Mouse (Mus musculus) C2C12 (cell line): Measurements from ENCODE around the gene Mfap1b. TPM values are rescaled to one million over a fixed set of nuclear protein-coding genes. Genes with fewer than 3 reads are reported as not detected.

Experiments used
- H3K27me3 ChIP-seq: one replicate; pipeline ENCODE4 v1.6.1; 2011; ENCODE audit not compliant: control insufficient read depth, insufficient read depth, insufficient read length
- H3K36me3 ChIP-seq: one replicate; pipeline ENCODE4 v1.6.1; 2011; ENCODE audit not compliant: control insufficient read depth, insufficient read depth
- H3K4me3 ChIP-seq: one replicate; pipeline ENCODE4 v1.5.1; 2011; ENCODE audit warnings: mild to moderate bottlenecking, control low read depth; ENCODE audit not compliant: poor library complexity, insufficient read depth, severe bottlenecking
- H3K79me2 ChIP-seq: one replicate; pipeline ENCODE4 v1.6.1; 2011; ENCODE audit not compliant: control insufficient read depth, insufficient read depth
- H3K79me3 ChIP-seq: one replicate; pipeline ENCODE4 v1.6.1; 2011; ENCODE audit warnings: low read depth, control low read depth
- H3ac ChIP-seq: one replicate; pipeline ENCODE3; 2011; ENCODE audit warnings: low read depth; ENCODE audit not compliant: control insufficient read depth, insufficient read length
- CEBPB ChIP-seq: IDR thresholded peaks from one replicate; pipeline ENCODE4 v1.6.1; 2011; ENCODE audit warnings: low read depth, mild to moderate bottlenecking, control low read depth, moderate library complexity
- CTCF ChIP-seq: IDR thresholded peaks from one replicate; pipeline ENCODE4 v1.5.1; 2011; ENCODE audit not compliant: control insufficient read depth, insufficient read depth, insufficient read length
- FOSL1 ChIP-seq: IDR thresholded peaks from one replicate; pipeline ENCODE4 v1.8.0; 2011; ENCODE audit warnings: mild to moderate bottlenecking, low read length; ENCODE audit not compliant: poor library complexity, insufficient read depth, severe bottlenecking
- MAX ChIP-seq: IDR thresholded peaks from one replicate; pipeline ENCODE4 v1.6.1; 2011; ENCODE audit warnings: mild to moderate bottlenecking, control low read depth
- MYOD1 ChIP-seq: IDR thresholded peaks from one replicate; pipeline ENCODE4 v1.6.1; 2011; ENCODE audit warnings: low read depth; ENCODE audit not compliant: control insufficient read depth, insufficient read length
- MYOG ChIP-seq: IDR thresholded peaks from one replicate; pipeline ENCODE4 v1.6.1; 2011; ENCODE audit not compliant: control insufficient read depth, insufficient read length; ENCODE audit errors: extremely low read depth
- USF1 ChIP-seq: IDR thresholded peaks from one replicate; pipeline ENCODE4 v1.6.1; 2011; ENCODE audit warnings: low read depth, mild to moderate bottlenecking, control low read depth, moderate library complexity
- polyA plus RNA-seq: library from polyadenylated mRNA; unstranded; fragments of >200 nt; fragmentation: generic; extraction: Trizol; gene quantifications from one replicate; pipeline ENCODE4 v1.2.1, GENCODE M21; 2012; ENCODE audit warnings: missing spikeins

Gene Mfap1b
- polyA plus RNA-seq, 1 experiment: 8.8 TPM

GRCm38 (mm10) chr2:121439746-121440145 lies 34.1 kb downstream of the Mfap1b start:
- Histone ChIP-seq H3K36me3 (peaks cover 57% of the 10 kb centered on the region), H3K27me3 (no peaks in the 10 kb centered on the region)

GRCm38 (mm10) chr2:121434854-121435253 lies 39.0 kb downstream of the Mfap1b start:
- no peak for TF ChIP-seq USF1
- no peak for TF ChIP-seq MYOG
- no peak for TF ChIP-seq FOSL1
- H3K36me3 ChIP-seq: peaks cover 93% of the 10 kb centered on the region
- peaks cover 4% of the 10 kb centered on the region for H3K79me2 ChIP-seq
- no peak overlapping the region for H3K4me3 ChIP-seq
- H3K79me3 ChIP-seq: no peaks in the 10 kb centered on the region
- H3ac ChIP-seq: no peak overlapping the region
- no peaks in the 10 kb centered on the region for H3K27me3 ChIP-seq

More at GRCm38 (mm10) chr2:121439746-121440145, 34.1 kb downstream of the Mfap1b start:
- no peaks in the 10 kb centered on the region for H3K79me3 ChIP-seq
- no peak for TF ChIP-seq MAX
- TF ChIP-seq USF1: no peak
- no peak for TF ChIP-seq MYOD1
- TF ChIP-seq CTCF: no peak
- TF ChIP-seq MYOG: no peak
- no peak for TF ChIP-seq FOSL1
- no peak for TF ChIP-seq CEBPB
- H3K79me2 ChIP-seq: no peaks in the 10 kb centered on the region
- no peak overlapping the region for H3K4me3 ChIP-seq
- H3ac ChIP-seq: no peak overlapping the region

DNA sequence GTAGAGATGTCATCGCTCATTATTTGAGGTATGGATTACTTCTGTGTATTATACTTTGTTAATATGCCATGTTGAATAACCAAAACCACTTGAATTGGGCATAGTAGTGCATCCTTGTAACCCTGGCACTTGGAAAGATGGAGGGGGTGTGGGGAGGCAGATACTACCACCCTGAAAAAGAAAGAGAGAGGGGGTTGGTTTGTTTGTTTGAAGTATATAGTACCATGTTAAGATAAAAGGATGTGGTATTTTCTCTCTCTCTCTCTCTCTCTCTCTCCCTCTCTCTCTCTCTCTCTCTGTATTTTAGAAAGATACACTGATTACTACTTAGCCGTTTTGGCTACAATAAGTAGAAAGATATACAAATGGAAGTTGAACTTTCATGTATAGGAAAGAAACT lies 48.0 kb downstream of the Mfap1b start:
- no peak overlapping the region for H3K4me3 ChIP-seq
- TF ChIP-seq MYOD1 (no peak), CEBPB (no peak), FOSL1 (no peak), MYOG (no peak), USF1 (no peak), CTCF (no peak), MAX (no peak)
- no peak overlapping the region for H3ac ChIP-seq
- no peaks in the 10 kb centered on the region for H3K27me3 ChIP-seq
- H3K79me2 ChIP-seq: peaks cover 29% of the 10 kb centered on the region
- peaks cover 18% of the 10 kb centered on the region for H3K79me3 ChIP-seq
- peaks cover 85% of the 10 kb centered on the region for H3K36me3 ChIP-seq

- no peaks in the 10 kb centered on the region for H3K27me3 ChIP-seq
- peaks cover 37% of the 10 kb centered on the region for H3K79me3 ChIP-seq
- H3K4me3 ChIP-seq: no peak overlapping the region
- H3K79me2 ChIP-seq: peaks cover 56% of the 10 kb centered on the region
- H3ac ChIP-seq: no peak overlapping the region
- TF ChIP-seq MAX: no peak
- TF ChIP-seq CEBPB: no peak
- TF ChIP-seq CTCF: no peak
- TF ChIP-seq FOSL1: no peak
- TF ChIP-seq MYOG: no peak
- TF ChIP-seq MYOD1: no peak
- TF ChIP-seq USF1: no peak
- peaks cover 80% of the 10 kb centered on the region for H3K36me3 ChIP-seq
Observed at GRCm38 (mm10) chr2:121423166-121423565, 50.7 kb downstream of the Mfap1b start.

DNA sequence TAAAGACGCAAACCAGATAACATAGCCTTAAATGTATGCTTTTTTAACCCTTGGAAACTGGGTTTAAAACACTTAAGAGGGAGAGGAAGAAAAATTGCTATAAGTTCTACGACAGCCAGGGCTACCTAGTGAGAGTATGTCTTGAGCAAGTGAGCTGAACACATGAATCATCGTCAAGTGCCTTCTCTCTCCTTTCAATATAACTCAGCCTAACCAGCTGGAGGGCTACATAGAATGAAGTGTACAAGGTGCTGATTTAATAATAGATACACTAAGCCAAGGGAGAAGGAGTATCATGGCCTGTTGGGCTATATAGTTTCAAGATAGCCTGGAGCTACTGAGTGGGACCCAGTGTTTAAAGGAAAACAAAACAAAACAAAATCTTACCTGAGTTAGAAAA lies 55.4 kb downstream of the Mfap1b start:
- H3K79me2 ChIP-seq: peaks cover 97% of the 10 kb centered on the region
- peaks cover 77% of the 10 kb centered on the region for H3K36me3 ChIP-seq
- H3K27me3 ChIP-seq: no peaks in the 10 kb centered on the region
- TF ChIP-seq CEBPB (no peak), MYOD1 (no peak), FOSL1 (no peak), CTCF (no peak), USF1 (no peak), MYOG (no peak), MAX (no peak)
- peaks cover 68% of the 10 kb centered on the region for H3K79me3 ChIP-seq
- H3K4me3 ChIP-seq: no peak overlapping the region
- H3ac ChIP-seq: no peak overlapping the region

- peaks cover 90% of the 10 kb centered on the region for H3K79me2 ChIP-seq
- H3ac ChIP-seq: no peak overlapping the region
- TF ChIP-seq MYOD1 (no peak), USF1 (no peak), CEBPB (no peak), CTCF (no peak), FOSL1 (no peak), MYOG (no peak), MAX (no peak)
- peaks cover 63% of the 10 kb centered on the region for H3K79me3 ChIP-seq
- peaks cover 57% of the 10 kb centered on the region for H3K36me3 ChIP-seq
- H3K4me3 ChIP-seq: no peak overlapping the region
- H3K27me3 ChIP-seq: no peaks in the 10 kb centered on the region
Observed at GRCm38 (mm10) chr2:121416356-121416755, 57.5 kb downstream of the Mfap1b start.
